Mouse (Mus musculus) right cerebral cortex, postnatal 25 days (tissue): Measurements from ENCODE around the gene Prss45.
"Not testable (repeated sequence)": the region's sequence is repeated elsewhere in the genome, so short reads cannot be mapped to it uniquely, and the experiment has no call there.

ENCODE experiments used
- DNase-seq: peaks from one replicate; pipeline ENCODE4 v3.0.0; 2022

Gene Prss45

DNA sequence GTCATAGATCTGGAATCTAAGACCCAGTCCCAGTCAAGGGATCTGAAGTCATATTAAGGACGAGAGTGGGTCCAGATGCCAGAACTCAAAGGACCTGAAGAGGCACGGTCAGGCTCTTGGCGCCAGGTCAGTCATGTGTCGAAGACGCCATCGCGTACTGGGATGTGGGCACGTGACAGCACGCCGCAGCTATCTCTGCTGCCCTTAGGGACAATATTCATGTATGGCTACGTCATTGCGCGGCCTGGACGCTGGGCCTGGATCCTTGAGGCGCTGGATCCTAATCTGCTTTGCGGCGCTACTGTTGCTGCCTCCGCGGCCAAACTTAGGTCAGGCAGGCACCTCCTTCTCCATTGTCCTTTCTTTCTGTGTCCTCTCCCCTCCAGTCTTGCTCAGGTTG is at the start of gene Prss45:
Gene Prss45 (plus strand): TSS at position 178 of the 400 bp plus-strand sequence.
- DNase-seq, result no peak

DNA sequence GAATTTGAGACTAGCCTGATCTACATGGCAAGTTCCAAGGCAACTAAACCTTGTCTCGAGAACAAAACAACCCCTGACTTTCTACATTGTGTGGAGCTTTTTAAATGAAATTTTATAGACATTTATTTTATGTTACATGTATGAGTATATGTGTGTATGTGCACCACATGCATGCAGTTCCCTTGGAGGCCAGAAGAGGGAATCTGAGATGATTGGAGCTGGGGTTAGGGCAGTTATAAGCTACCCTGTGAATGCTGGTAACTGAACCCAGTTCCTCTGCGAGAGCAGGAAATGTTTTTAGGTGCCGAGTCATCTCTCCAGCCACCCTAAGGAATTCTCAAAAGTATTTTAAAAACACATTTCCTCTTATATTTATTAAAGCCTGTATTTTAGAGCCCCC is 46.2 kb upstream of the Prss45 start:
- no peak for DNase-seq

DNA sequence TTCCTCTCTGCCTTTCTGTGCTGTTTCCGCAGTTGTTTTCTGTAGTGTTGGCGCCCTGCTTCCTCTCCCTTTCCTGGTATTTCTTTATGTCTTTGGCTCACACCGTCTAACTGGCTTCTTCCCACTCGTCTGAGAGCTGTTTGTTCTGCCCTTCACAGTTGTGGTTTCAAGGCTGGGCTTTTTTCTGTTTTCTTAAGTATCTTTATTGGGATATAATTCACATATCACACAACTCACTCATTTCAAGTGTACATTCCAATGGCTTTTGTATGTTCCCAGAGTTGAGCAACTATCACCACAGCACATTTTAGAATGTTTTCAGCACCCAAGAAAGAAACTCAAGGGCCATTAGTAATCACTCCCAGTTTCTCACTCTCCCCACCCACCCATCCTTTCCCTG is 43.9 kb upstream of the Prss45 start:
- no peak for DNase-seq

GRCm38 (mm10) chr9:110797013-110797412 is 37.4 kb upstream of the Prss45 start:
- no peak for DNase-seq

- no peak for DNase-seq
Observed at GRCm38 (mm10) chr9:110797866-110798265, 36.5 kb upstream of the Prss45 start, which contains the start of gene Prss42. Prss42 (plus strand) TSS chr9:110798166.

- DNase-seq, result no peak
Observed at GRCm38 (mm10) chr9:110800834-110801479, 33.4 kb upstream of the Prss45 start.

DNA sequence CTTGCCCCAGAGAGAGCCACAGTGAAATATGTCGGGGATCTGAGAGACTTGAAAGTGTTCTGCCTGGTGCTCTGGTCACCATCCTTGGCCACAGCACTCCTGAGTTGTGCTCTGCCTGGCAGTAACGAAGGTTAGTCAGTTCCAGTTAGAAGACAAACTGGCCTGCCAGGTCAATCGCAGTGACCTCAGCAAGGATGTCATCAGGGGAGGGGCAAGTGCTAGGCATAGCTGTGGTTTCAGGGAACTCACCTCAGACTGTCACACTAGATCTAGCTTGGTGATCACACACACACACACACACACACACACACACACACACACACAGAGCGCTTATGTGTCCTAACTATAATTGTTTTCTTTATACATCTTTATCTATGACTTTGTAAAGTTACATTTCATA is 31.1 kb upstream of the Prss45 start:
- DNase-seq, result no peak

GRCm38 (mm10) chr9:110810051-110810450 is 24.3 kb upstream of the Prss45 start:
- DNase-seq, result peak; percentile 10

GRCm38 (mm10) chr9:110813789-110814188 is 20.6 kb upstream of the Prss45 start, which contains the start of gene Prss44:
Prss44 (plus strand) TSS chr9:110813994.
- no peak for DNase-seq

GRCm38 (mm10) chr9:110820546-110820945 is 13.8 kb upstream of the Prss45 start:
- not testable (repeated sequence) for DNase-seq

- no peak for DNase-seq
Observed at GRCm38 (mm10) chr9:110821436-110821835, 13.0 kb upstream of the Prss45 start.

DNA sequence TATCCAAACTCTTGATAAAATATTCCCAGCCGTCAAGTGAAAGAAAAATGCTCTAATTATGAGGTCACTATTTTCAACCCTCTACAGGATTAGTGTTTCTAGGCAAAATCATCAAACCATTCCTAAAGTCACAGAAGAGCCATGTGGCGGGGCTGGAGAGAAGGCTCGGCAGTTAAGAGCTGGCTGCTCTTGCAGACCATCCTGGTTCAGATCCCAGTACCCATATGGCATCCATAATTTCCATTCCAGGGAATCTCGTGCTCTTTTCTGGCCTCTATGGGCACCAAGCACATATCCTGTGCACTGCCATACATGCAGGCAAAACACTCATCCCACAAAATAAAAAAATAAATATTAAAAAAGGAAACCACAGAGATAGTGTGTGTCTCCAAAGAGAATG is 9.0 kb upstream of the Prss45 start:
- DNase-seq, result no peak

GRCm38 (mm10) chr9:110825832-110826231 is 8.6 kb upstream of the Prss45 start:
- DNase-seq, result no peak

DNA sequence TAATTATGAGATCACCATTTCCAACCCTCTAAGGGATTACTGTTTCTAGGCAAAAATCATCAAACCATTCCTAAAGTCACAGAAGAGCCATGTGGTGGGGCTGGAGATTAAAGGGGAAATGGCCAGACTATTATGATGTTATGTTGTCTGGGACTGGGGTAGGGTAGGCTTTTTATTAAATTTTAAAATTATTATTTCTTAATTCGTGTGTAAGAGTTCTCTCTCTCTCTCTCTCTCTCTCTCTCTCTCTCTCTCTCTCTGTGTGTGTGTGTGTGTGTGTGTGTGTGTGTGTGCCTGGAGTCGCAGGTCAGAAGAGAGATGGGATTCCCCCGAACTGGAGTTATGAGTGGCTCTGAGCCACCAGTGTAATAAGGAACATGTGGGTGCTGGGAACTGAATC is 8.0 kb upstream of the Prss45 start, which contains the start of gene Prss43:
Gene Prss43 (plus strand): TSS at position 301 of the 400 bp plus-strand sequence.
- DNase-seq, result no peak

DNA sequence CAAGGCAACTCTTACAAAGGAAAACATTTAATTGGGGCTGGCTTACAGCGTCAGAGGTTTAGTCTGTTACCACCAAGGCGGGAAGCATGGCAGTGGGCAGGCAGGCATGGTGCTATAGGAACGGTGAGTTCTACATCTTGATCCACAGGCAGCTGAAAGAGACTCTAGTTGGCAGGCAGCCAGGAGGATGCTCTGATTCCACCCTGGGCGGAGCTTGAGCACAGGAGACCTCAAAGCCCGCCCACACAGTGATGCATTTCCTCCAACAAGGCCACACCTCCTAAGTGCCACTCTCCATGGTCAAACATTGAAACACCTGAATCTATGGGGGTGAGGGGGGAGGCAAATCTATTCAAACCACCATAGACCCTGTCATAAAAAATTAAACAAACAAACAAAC is 1.4 kb upstream of the Prss45 start:
- DNase-seq, result no peak

- no peak for DNase-seq
Observed at GRCm38 (mm10) chr9:110834961-110835360, 573 bp downstream of the Prss45 start.

DNA sequence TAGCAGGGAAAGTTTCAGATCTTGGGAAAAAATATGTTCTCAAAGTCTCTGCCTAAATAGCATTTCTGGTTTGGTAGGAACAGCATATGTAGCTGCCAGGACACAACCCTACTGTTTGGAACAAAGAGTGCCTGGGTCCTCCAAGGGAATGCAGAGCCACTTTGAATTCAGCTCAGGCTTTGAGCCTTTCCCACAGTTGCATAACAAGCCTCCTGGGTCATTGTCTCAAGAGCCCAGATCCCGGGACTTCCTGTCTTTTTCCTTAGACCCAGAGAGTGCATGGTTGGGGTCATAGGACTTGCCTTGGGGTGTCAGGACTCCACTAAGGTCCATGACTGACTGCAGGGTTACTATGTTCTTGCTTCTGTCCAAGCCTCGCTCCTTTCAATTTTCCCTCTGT is 1.7 kb downstream of the Prss45 start:
- DNase-seq, result no peak

GRCm38 (mm10) chr9:110840905-110841304 is 6.5 kb downstream of the Prss45 start:
- no peak for DNase-seq

GRCm38 (mm10) chr9:110841438-110841837 is 7.0 kb downstream of the Prss45 start:
- DNase-seq, result no peak

- no peak for DNase-seq
Observed at GRCm38 (mm10) chr9:110844206-110844605, 9.8 kb downstream of the Prss45 start, which contains the start of gene Prss46. Prss46 (plus strand) TSS chr9:110844506.

- DNase-seq, result no peak
Observed at GRCm38 (mm10) chr9:110849162-110849561, 14.8 kb downstream of the Prss45 start.

DNA sequence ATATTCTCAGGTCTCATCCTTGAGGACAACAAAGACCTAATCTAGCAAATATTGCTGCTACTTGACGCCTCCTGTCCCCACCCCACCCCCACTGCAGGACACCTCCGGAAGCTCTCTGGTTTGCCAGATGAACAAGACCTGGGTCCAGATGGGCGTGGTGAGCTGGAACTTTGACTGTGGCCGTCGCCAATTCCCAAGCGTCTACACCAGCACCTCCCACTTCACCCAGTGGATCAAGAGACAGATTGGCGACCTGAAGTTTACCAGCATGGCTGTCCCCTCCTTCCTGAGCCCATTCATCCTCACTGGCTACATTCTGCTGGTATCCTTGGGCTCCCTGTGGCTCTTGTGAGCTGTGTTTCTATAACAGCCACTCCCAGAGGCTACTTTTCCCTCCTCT is 21.5 kb downstream of the Prss45 start:
- DNase-seq, result no peak

DNA sequence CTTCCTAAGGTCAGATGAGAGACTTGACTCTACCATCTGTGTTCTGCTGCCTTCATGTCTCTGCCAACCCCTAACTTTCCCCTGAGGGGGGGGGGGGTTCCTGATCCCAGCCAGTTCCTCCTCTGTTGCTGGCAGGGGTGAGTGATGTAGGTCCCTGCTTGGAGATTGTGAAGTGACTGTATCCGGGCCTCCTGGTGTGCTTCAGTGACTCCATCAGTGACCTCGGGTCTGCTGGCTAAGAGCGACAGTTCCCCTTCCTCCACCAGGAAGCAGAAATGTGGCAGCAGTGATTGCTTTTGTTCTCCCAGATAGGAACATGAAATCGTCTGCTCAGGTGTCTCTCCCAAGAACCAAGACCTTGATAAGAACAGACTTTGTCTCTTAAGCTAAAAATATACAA is 22.5 kb downstream of the Prss45 start:
- DNase-seq, result no peak

GRCm38 (mm10) chr9:110857781-110858472 is 23.5 kb downstream of the Prss45 start, which contains the start of gene Prss50:
Prss50 (plus strand) TSS chr9:110857967.
- DNase-seq, result no peak
